Mouse (Mus musculus): ENCODE data around the gene Tmem246.

DNA sequence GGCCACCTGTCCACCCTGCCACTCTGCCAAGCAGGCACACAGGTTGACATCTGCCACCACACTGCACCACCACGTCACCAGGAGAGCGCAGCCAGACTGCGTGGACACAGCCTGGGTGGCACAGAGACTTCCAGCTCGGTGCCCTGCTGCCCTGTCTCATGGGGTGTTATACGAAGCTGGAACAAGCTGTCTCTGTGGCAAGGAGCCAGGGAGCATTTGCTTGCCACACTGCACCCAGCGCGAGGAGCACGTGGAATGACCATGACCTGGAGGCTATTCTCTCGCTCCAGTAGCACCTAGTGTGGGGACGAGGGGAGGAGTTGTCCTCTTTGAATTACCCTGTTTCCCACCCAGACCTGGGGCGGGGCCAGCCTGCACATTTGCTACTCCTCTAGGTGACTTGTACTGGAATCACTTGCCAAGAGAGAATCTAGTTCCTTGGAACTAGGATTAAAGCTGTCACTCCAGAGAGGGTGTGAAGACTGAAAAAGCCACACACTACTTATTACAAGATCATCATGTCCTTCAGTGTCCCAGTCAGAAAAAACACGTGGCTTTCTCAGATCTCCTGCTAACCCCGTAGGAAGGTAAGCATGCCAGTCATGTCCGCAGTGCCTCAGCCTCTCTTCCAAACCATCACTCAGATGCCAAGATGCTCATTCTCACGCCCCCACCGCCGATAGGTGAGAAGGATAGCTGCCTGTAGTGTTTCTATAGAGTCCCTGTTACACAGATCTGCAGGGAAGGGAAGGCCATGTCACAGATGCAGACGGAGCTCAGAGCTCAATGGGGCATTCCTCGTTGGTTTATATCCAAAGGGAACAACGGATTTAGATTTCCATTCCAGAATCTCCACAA is 37.5 kb downstream of the Tmem246 start:
- TF ChIP-seq CTCF (IDR thresholded peaks at IDR 0.05; ENCODE audit: low read depth) (no peak), EP300 (optimal IDR thresholded peaks at IDR 0.05) (no peak)
